Mouse (Mus musculus): ENCODE results near the gene Gm4846.
"Not testable (repeated sequence)": the region's sequence is repeated elsewhere in the genome, so short reads cannot be mapped to it uniquely, and the experiment has no call there.

The Gm4846 gene

DNA sequence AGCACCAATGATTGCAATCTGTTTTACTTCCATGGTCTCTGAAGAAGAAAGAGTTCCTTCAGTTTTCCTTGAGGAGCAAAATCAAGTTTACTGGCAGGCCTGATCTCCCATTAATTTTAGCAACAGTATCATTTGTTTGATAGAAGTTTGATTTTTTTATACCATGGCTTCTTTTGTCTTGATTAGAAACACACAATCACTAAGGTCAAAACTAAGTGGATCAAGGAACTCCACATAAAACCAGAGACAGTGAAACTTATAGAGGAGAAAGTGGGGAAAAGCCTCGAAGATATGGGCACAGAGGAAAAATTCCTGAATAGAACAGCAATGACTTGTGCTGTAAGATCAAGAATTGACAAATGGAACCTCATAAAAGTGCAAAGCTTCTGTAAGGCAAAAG lies at the start of gene Gm4846:
Gene Gm4846, minus strand, starts transcription at position 101 of the 400 bp plus-strand sequence.
- DNase-seq (ENCODE audit: low read depth, low spot score): not testable (repeated sequence)

DNA sequence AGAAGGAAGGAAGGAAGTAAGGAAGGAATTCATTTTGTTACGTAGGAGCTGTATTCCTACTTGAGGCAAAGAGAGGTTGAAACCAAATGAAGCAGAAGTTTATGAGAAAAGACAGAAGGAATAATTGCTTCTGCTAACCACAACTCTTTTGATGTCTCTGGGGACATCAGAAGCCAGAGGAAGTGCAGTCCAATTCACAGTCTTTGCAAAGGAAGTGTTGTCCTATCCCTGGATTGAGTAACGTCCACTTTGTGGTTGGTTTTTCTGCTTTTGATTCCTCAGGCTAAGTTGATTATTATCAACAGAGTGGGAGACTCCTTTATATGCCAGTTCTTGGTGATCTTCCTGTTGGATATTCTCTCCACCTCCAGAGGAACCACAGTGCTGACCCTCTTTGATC lies 34.1 kb upstream of the Gm4846 start:
- DNase-seq (ENCODE audit: low read depth, low spot score): not testable (repeated sequence)

DNA sequence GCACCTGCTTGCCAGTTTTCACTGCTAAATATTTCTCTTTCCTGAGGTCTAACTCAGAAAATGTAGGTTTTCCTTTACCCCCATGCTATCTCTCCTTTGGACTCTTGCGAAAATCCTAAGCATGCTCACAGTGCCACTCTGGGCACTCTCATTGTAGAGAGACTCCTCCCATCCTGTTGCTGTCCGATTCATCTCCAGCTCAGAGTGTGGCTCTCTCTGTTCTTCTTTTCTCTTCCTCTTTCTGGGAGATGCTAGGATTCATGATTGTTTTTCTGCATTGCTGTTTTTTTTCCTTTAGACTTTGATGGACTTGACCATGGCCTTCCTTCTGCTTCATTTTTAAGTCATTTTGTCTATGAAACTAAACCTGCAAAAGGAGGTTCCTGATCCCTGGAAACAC lies 27.3 kb upstream of the Gm4846 start:
- not testable (repeated sequence) for DNase-seq (ENCODE audit: low read depth, low spot score)

DNA sequence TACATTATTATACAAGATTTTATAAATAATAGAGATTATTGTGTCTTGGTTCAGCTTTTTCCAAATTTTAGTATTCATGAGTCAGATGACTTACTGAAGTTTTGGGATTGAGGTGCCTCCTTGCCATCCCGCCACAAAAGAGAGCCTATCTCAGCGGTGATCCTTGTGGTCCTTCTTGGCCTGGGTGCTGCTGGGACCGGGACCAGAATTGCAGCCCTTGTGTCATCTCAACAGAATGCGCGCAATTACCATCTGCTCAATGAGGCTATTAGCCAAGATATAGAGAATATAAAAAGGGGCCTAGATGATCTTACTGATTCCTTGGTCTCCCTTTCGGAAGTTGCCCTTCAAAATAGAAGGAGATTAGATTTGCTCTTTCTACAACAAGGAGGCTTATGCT lies 22.2 kb upstream of the Gm4846 start:
- DNase-seq (ENCODE audit: low read depth, low spot score): not testable (repeated sequence)

DNA sequence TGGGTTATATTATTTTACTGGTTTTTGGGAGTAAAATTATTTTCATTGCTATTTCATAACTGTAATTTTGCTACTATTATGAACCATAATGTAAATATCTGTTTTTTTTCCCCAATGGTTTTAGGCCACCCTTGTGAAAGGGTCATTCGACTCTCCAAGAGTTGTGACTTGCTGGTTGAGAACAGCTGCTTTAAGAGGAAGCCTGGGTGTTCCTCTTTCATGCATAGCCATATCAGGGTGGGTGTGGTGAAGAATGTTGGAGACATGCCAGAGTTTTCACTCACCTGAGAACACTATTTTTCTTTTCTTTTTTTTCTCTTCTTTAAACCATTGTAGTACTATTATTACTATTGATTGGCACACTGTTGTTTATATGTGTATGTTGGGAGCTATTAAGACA lies 19.2 kb upstream of the Gm4846 start:
- no peak for DNase-seq (ENCODE audit: low read depth, low spot score)

DNA sequence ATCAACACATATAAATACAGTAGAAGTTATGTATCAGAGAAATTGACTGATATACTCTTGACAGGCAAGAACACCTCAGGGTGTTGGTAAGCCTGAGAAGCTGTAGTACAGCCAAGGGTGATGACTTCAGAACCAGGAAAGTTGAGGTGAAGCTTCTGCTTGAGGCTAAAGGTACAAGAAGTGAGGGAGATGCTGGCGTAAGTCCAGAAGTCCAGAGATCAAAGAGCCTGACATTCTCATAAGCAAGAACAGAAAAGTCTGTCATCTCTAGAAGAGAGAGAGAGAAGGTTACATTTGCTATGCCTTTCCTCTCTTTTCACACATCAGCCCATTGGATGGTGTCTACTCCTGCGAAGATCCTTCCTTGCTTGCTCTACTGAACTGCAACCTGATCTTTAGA lies 6.8 kb upstream of the Gm4846 start:
- DNase-seq (ENCODE audit: low read depth, low spot score): not testable (repeated sequence)

DNA sequence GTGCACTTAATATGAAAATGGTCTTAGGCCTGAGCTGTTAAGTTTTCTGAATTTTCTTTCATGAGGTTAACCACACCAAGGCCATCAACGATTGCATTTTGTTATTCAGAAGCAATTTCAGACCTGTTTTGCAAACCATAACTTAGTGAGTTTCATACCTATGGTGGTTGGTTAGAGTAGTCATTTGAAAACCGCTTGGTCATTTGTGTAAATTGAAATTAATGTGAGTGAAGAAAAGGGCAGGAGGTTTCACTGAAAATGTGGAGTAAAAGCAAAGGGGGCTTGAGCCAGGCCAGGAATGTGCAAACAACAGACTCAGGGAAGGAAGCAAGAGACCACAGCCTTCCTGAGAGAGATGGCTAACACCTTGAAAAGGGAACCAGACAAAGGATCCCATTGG lies 17.9 kb downstream of the Gm4846 start:
- DNase-seq (ENCODE audit: low read depth, low spot score): no peak

DNA sequence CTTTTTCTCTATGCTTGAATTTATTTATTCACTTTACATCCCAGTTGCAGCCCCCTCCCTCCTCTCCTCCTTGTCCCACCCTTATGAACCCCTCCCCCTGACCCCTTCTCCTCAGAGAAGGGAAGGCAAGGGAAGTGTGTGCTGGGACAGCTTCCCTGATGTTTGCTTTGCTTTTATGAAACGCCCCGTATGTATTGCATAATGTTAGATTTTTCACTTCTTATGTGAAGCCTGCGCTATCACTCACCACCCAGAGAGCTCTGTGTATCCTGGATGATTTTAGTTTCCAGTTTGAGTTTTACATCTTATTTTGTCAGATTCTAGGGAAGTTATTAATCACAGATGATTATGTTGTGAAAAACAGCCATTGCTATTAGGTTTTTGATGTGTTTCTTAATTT lies 30.2 kb downstream of the Gm4846 start:
- no peak for DNase-seq (ENCODE audit: low read depth, low spot score)

DNA sequence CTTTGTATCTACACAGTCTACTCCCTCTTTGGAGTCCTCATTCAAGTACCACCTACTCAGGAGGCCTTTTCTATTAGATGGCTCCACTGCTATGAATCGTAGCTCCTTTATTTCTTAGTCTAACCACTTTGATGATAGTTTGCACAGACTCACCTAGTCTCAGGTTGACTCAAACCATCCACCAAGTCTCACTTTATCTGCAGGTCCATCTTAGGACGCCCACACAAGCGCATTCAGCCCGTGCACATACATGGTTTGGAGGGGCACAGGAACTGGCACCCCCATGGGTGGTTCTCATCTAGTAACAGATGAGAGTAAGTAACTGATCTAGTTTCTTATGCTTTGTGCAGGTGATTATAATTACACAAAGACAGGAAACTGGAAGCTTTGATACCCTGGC lies 34.8 kb downstream of the Gm4846 start:
- DNase-seq (ENCODE audit: low read depth, low spot score): no peak

DNA sequence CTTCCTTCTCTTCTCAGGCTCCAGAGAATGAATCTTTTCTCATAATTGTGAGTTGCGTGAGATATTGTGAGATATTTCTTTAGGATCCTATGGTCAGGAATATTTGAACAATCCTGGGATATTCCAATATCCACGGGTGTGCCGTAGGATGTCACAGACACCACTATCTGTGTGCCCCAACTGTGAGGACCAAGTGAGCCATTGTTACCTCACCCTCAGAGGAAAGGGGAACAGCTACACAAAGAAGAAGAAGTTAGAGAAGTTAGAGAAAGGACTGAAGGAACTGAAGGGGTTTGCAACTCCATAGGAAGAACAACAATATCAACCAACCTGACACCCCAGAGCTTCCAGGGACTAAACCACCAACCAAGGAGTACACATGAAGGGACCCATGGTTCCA lies 55.4 kb downstream of the Gm4846 start:
- DNase-seq (ENCODE audit: low read depth, low spot score): no peak

DNA sequence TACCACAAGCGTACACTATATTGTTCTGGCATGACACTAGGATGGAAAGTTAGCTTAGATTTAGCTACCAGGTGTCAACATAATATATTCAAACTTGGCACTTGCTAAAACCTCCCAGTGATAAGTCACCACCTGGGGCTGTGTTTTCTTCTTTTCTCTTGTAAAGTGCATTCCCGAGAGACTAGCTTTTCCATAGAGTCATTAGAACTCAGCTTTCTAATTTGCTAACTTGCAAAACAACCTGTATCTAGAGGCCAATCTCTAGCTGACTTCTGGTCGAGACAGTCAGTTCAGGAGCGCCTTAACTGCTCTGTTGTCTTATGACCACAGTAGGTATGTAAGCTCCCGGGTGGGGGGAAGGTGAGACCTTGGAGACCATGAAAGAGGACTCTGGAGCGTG lies 58.0 kb downstream of the Gm4846 start:
- no peak for DNase-seq (ENCODE audit: low read depth, low spot score)

All from retina, postnatal 7 days (tissue).